Mouse (Mus musculus): ENCODE data around the gene Notch3. TPM values are rescaled to one million over a fixed set of nuclear protein-coding genes. Genes with fewer than 3 reads are reported as not detected.

Notch3 gene
- polyA plus RNA-seq, 1 experiment from 2014 or later: 0.20 TPM

DNA sequence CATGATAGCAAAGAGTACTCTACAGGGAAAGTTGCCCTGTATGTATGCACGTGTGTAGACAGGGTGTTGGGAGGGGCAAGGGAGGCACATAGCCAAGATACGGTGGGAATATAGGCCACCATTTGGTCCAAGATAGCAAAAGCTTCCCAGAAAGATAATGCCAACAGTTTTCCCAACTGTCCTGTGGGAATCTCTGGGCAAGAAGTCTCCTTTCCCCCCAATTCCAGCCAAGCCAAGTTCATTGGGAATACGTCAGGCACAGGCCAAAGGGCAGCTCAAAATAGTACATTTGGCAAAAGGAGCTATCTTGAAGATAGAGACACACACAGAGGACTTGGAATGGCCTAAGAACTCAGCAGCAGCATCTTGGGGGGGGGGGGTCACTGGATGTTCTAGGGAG is 38.7 kb upstream of the Notch3 start:
- DNase-seq: no peak
- TF ChIP-seq EP300 (IDR thresholded peaks at IDR 0.05; ENCODE audit: low read depth) (no peak), CTCF (IDR thresholded peaks at IDR 0.05; ENCODE audit: low read depth) (no peak)
- Histone ChIP-seq H3K36me3 (replicated peaks; ENCODE audit: insufficient read depth, low read length) (peaks cover 95% of the 10 kb centered on the region), H3K27me3 (ENCODE audit: insufficient read depth, low read length) (no peaks in the 10 kb centered on the region), H3K4me3 (ENCODE audit: low read depth, low read length) (no peak overlapping the region), H3K27ac (ENCODE audit: low read depth) (no peak overlapping the region), H3K9ac (replicated peaks) (no peak overlapping the region), H3K4me1 (ENCODE audit: insufficient read depth) (no peaks in the 10 kb centered on the region), H3K4me2 (ENCODE audit: low read depth, low read length) (no peak overlapping the region), H3K9me3 (ENCODE audit: low read length) (no peaks in the 10 kb centered on the region)
- WGBS (ENCODE audit: insufficient replicate concordance): 81% methylated on average over 3 of the region's 3 CpGs
- no peak for ATAC-seq

DNA sequence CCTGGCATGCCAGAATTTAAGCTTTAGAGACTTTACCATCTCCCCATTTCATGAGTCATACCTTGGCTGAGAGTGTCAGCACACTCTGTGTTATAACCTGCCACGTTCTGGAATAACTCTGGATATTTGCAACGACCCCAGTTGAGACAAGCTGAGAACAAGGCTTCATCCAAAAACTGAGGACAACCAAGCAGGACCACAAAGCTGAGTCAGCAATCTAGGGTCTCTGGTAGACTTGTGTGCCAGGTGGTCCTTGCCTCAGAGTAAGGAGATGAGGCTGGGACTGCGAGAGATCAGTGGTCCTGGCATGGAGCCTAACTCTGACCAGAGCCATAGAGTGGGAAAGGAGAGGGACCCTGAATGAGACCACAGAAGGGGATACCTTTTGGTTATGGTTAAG is 36.3 kb upstream of the Notch3 start:
- H3K4me2 ChIP-seq (ENCODE audit: low read depth, low read length): no peak overlapping the region
- no peaks in the 10 kb centered on the region for H3K4me1 ChIP-seq (ENCODE audit: insufficient read depth)
- no peaks in the 10 kb centered on the region for H3K27me3 ChIP-seq (ENCODE audit: insufficient read depth, low read length)
- H3K36me3 ChIP-seq (replicated peaks; ENCODE audit: insufficient read depth, low read length): peaks cover 97% of the 10 kb centered on the region
- no peak for TF ChIP-seq EP300 (IDR thresholded peaks at IDR 0.05; ENCODE audit: low read depth)
- no peak for TF ChIP-seq CTCF (IDR thresholded peaks at IDR 0.05; ENCODE audit: low read depth)
- DNase-seq: no peak
- no peak overlapping the region for H3K4me3 ChIP-seq (ENCODE audit: low read depth, low read length)
- no peak overlapping the region for H3K9ac ChIP-seq (replicated peaks)
- WGBS (ENCODE audit: insufficient replicate concordance): 85% methylated on average over 3 of the region's 3 CpGs
- no peaks in the 10 kb centered on the region for H3K9me3 ChIP-seq (ENCODE audit: low read length)
- no peak overlapping the region for H3K27ac ChIP-seq (ENCODE audit: low read depth)
- no peak for ATAC-seq

DNA sequence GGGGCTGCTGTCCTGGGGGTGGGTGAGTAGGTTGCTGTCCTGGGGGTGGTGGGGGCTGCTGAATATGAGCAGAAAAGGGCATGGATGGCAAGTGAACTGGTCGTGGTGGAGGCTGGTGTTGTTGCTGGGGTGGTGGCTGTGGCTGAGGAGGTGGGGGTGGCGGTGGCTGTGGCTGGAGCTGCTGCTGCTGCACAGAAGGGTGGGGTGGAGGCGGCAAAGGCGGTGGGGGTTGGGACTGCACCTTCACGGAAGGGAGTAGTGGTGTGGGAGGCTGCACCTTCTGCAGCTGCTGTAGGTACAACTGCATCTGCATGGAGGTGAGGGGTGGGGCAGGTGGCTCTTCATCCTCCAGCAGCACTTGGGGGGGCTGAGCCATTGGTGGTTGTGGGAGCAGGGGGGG is 34.4 kb upstream of the Notch3 start:
- WGBS (ENCODE audit: insufficient replicate concordance): 78% methylated on average over 5 of the region's 5 CpGs
- DNase-seq (no peak), ATAC-seq (no peak)
- Histone ChIP-seq H3K27me3 (ENCODE audit: insufficient read depth, low read length) (no peaks in the 10 kb centered on the region), H3K36me3 (replicated peaks; ENCODE audit: insufficient read depth, low read length) (peaks cover 96% of the 10 kb centered on the region), H3K4me1 (ENCODE audit: insufficient read depth) (no peaks in the 10 kb centered on the region), H3K4me2 (ENCODE audit: low read depth, low read length) (no peak overlapping the region), H3K9me3 (ENCODE audit: low read length) (no peaks in the 10 kb centered on the region), H3K4me3 (ENCODE audit: low read depth, low read length) (no peak overlapping the region), H3K9ac (replicated peaks) (no peak overlapping the region), H3K27ac (ENCODE audit: low read depth) (no peak overlapping the region)
- TF ChIP-seq CTCF (IDR thresholded peaks at IDR 0.05; ENCODE audit: low read depth): no peak
- no peak for TF ChIP-seq EP300 (IDR thresholded peaks at IDR 0.05; ENCODE audit: low read depth)

DNA sequence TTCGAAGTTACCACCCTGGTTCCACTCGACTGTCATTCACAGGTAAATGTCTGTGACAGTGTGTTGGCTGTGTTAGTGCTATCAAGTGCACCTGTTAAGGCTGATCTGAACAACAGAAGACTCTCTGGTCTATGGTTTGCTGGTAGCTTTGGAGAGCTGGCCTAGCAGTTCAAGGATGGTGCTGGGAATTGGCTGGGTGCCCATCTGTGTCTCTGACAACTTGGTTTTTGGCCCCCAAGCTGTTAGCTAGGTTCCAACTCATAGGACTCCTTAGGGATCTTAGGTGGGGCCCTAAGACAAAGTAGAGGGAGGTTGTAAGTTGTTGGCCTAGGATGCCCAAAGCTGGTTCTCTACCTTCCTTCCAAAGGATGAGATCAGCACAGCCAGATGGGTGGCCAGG is 33.1 kb upstream of the Notch3 start:
- DNase-seq (no peak), ATAC-seq (no peak)
- no peak overlapping the region for H3K4me3 ChIP-seq (ENCODE audit: low read depth, low read length)
- no peaks in the 10 kb centered on the region for H3K4me1 ChIP-seq (ENCODE audit: insufficient read depth)
- H3K27ac ChIP-seq (ENCODE audit: low read depth): no peak overlapping the region
- no peaks in the 10 kb centered on the region for H3K27me3 ChIP-seq (ENCODE audit: insufficient read depth, low read length)
- H3K9ac ChIP-seq (replicated peaks): no peak overlapping the region
- TF ChIP-seq EP300 (IDR thresholded peaks at IDR 0.05; ENCODE audit: low read depth): no peak
- no peak for TF ChIP-seq CTCF (IDR thresholded peaks at IDR 0.05; ENCODE audit: low read depth)
- H3K9me3 ChIP-seq (ENCODE audit: low read length): no peaks in the 10 kb centered on the region
- H3K36me3 ChIP-seq (replicated peaks; ENCODE audit: insufficient read depth, low read length): peaks cover 93% of the 10 kb centered on the region
- H3K4me2 ChIP-seq (ENCODE audit: low read depth, low read length): no peak overlapping the region
- 83% methylated on average over 2 of the region's 2 CpGs for WGBS (ENCODE audit: insufficient replicate concordance)

DNA sequence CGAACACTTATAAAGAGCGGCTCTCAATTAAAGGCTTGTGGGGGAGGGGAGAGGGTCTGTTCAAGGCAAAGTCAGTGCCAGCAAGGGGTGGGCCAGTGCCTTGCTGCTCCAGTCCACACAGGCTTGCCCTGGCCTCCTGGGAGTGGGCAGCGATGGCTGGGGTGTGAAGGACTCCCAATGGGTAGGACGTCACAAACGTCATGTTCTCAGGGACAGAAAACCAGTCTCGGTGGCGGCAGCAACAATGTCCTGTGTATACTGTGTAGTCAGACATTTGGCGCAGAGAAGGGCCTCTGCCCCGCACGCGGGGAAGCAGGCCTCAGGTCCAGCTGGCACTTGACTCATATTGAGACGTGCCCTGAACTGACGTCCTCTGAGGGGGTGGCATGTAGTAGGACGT is 30.5 kb upstream of the Notch3 start:
- Histone ChIP-seq H3K27ac (ENCODE audit: low read depth) (no peak overlapping the region), H3K4me1 (ENCODE audit: insufficient read depth) (no peaks in the 10 kb centered on the region), H3K4me2 (ENCODE audit: low read depth, low read length) (no peak overlapping the region), H3K9ac (replicated peaks) (no peak overlapping the region), H3K27me3 (ENCODE audit: insufficient read depth, low read length) (no peaks in the 10 kb centered on the region), H3K36me3 (replicated peaks; ENCODE audit: insufficient read depth, low read length) (peaks cover 67% of the 10 kb centered on the region), H3K4me3 (ENCODE audit: low read depth, low read length) (no peak overlapping the region), H3K9me3 (ENCODE audit: low read length) (no peaks in the 10 kb centered on the region)
- no peak for DNase-seq
- no peak for ATAC-seq
- no peak for TF ChIP-seq CTCF (IDR thresholded peaks at IDR 0.05; ENCODE audit: low read depth)
- TF ChIP-seq EP300 (IDR thresholded peaks at IDR 0.05; ENCODE audit: low read depth): no peak
- WGBS (ENCODE audit: insufficient replicate concordance): 89% methylated on average over 14 of the region's 14 CpGs

DNA sequence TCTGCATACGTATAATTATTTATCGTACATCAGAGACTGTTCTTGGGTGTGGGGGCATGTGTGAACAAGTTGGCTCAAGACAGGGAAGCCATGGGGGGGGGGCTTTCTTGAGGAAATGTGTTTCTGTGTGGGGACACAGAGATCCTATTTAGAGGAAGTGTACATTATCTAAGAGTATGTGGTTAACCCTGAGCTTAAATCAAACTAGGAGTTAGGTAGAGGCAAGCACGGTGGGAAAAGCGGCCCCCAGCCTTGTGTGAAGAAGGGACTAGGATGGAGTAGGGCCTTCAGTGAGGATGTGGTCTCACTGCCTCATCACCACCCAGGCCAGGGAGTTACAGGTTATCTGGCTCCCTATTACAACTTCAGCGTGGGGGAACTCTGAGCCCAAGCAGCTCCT is 29.1 kb upstream of the Notch3 start:
- H3K36me3 ChIP-seq (replicated peaks; ENCODE audit: insufficient read depth, low read length): peaks cover 53% of the 10 kb centered on the region
- WGBS (ENCODE audit: insufficient replicate concordance): 57% methylated on average over 5 of the region's 5 CpGs
- TF ChIP-seq EP300 (IDR thresholded peaks at IDR 0.05; ENCODE audit: low read depth) (no peak), CTCF (IDR thresholded peaks at IDR 0.05; ENCODE audit: low read depth) (no peak)
- DNase-seq: no peak
- no peak overlapping the region for H3K4me2 ChIP-seq (ENCODE audit: low read depth, low read length)
- H3K4me3 ChIP-seq (ENCODE audit: low read depth, low read length): no peak overlapping the region
- H3K27ac ChIP-seq (ENCODE audit: low read depth): no peak overlapping the region
- no peaks in the 10 kb centered on the region for H3K9me3 ChIP-seq (ENCODE audit: low read length)
- ATAC-seq: no peak
- H3K27me3 ChIP-seq (ENCODE audit: insufficient read depth, low read length): no peaks in the 10 kb centered on the region
- no peak overlapping the region for H3K9ac ChIP-seq (replicated peaks)
- H3K4me1 ChIP-seq (ENCODE audit: insufficient read depth): no peaks in the 10 kb centered on the region

DNA sequence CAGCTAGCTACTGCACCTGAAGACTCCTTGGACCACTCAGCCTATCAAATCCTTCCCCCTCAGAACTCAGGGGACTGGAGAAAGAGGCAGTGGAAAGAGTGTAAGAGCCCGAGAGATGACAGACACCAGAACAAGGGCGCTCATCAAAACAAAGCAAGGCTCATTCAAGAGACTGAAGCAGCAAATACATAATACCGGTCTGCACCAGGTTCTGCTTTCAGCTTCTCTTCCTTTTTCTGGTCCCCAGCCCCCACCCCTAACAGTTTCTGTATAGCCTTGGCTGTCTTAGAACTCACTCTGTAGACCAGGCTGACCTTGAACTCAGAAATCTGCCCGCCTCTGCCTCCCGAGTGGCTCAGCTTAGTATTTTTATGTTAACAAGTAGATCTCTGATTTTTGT is 26.4 kb upstream of the Notch3 start:
- Histone ChIP-seq H3K27me3 (ENCODE audit: insufficient read depth, low read length) (peaks cover 23% of the 10 kb centered on the region), H3K4me2 (ENCODE audit: low read depth, low read length) (no peak overlapping the region), H3K4me3 (ENCODE audit: low read depth, low read length) (no peak overlapping the region), H3K4me1 (ENCODE audit: insufficient read depth) (peaks cover 13% of the 10 kb centered on the region), H3K27ac (ENCODE audit: low read depth) (no peak overlapping the region), H3K9me3 (ENCODE audit: low read length) (no peaks in the 10 kb centered on the region), H3K9ac (replicated peaks) (no peak overlapping the region), H3K36me3 (replicated peaks; ENCODE audit: insufficient read depth, low read length) (peaks cover 27% of the 10 kb centered on the region)
- TF ChIP-seq EP300 (IDR thresholded peaks at IDR 0.05; ENCODE audit: low read depth): no peak
- no peak for TF ChIP-seq CTCF (IDR thresholded peaks at IDR 0.05; ENCODE audit: low read depth)
- ATAC-seq: no peak
- 63% methylated on average over 5 of the region's 5 CpGs for WGBS (ENCODE audit: insufficient replicate concordance)
- DNase-seq: no peak

All from liver, postnatal 0 days (tissue).